Mouse (Mus musculus): Measurements from ENCODE around the gene Cdc123.

DNA sequence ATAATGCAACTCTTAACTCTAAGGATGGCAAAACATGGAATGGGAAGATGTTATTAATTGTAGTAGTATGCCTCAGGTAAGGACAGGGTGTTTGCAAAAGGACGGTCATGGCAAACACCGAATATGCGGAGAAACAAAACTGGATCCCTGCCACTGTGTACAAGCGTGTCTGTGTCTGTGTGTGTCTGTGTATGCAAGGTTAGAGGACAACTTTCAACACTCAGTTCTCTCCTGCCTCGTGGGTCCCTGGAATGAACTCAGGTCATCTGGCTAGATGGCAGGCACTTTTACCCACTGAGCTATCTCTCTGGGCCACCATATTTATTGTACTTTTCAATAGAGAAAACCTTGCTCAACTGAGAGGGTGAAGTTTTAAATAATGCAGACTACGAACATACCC is 22.5 kb downstream of the Cdc123 start:
- no peak for TF ChIP-seq CTCF (IDR thresholded peaks at IDR 0.05; ENCODE audit: low read depth)
- no peak for TF ChIP-seq EP300 (IDR thresholded peaks at IDR 0.05; ENCODE audit: low read depth)
